Mouse (Mus musculus) embryonic facial prominence, embryonic 14.5 days (tissue): ENCODE measurements at regions not wholly inside any gene's neighbourhood (a gene's known extent, or its start where the extent isn't known, plus 50 kb on each side); places are given as distances from the start of the nearest gene placed in this dataset.
A peak's percentile ranks its signal among the peaks of the same experiment; 100 is the strongest.

Experiments
- ATAC-seq: fragments of 200-750 bp; cut with Nextera tagmentation; 2 replicates; pipeline ENCODE4 v1.8.0; 2017; ENCODE audit warnings: low read depth, moderate number of reproducible peaks, moderate TSS enrichment
- DNase-seq: peaks from one replicate; pipeline ENCODE4 v3.0.0-alpha.2; 2015; ENCODE audit warnings: low spot score
- H3K27ac ChIP-seq: fragments of 300-500 bp; sonication (generic); replicated peaks from 2 replicates; pipeline ENCODE4 v1.5.1; 2014; ENCODE audit warnings: low read depth, mild to moderate bottlenecking, low read length, moderate library complexity
- H3K27me3 ChIP-seq: fragments of 300-500 bp; sonication (generic); replicated peaks from 2 replicates; pipeline ENCODE4 v1.6.1; 2014; ENCODE audit warnings: low read length; ENCODE audit not compliant: control insufficient read depth, insufficient read depth
- H3K36me3 ChIP-seq: fragments of 300-500 bp; sonication (generic); 2 replicates; pipeline ENCODE4 v1.6.1; 2014; ENCODE audit warnings: low read length, mixed read lengths; ENCODE audit not compliant: control insufficient read depth, insufficient read depth
- H3K4me1 ChIP-seq: fragments of 300-500 bp; sonication (generic); 2 replicates; pipeline ENCODE4 v1.6.1; 2014; ENCODE audit warnings: antibody characterized with exemption, low read length; ENCODE audit not compliant: control insufficient read depth, insufficient read depth
- H3K4me2 ChIP-seq: fragments of 300-500 bp; sonication (generic); 2 replicates; pipeline ENCODE4 v1.6.1; 2014; ENCODE audit warnings: low read depth, mild to moderate bottlenecking, low read length, moderate library complexity, mixed read lengths
- H3K4me3 ChIP-seq: fragments of 300-500 bp; sonication (generic); 2 replicates; pipeline ENCODE4 v1.5.1; 2014; ENCODE audit warnings: low read depth, mild to moderate bottlenecking, low read length
- H3K9ac ChIP-seq: fragments of 300-500 bp; sonication (generic); 2 replicates; pipeline ENCODE4 v1.6.1; 2014; ENCODE audit warnings: low read depth, mild to moderate bottlenecking, low read length, moderate library complexity, mixed read lengths
- H3K9me3 ChIP-seq: fragments of 300-500 bp; sonication (generic); 2 replicates; pipeline ENCODE4 v1.6.1; 2016; ENCODE audit warnings: low read length; ENCODE audit not compliant: control insufficient read depth
- WGBS: fragments of 180-500 bp; shearing (Covaris S2); extraction: QIAGEN DNeasy Blood & Tissue Kit; methylation state at CpG from one replicate; pipeline ENCODE4 v1.1.7; 2014; 5-methylcytosine and 5-hydroxymethylcytosine counted together

DNA sequence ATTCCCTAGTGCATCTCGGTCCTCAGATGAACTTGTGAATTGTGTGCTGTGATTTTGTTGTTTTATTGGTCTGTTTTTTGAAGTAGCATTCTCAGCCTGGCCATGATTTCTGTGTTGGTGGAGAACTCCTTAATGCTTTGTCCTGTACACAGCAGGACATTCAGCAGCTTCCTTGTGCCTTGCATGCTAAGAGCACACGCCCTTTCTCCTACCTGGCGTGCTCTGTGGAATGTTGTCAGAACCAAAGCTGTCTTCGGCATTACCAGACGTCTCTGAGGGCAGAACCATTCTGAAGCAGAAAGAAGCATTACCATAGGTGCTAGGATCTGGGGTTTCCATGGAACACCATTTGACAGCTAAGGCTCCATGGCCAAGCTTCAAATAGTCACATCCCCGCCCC, 75.0 kb upstream of the Epc2 start:
- H3K4me3 ChIP-seq, result no peak overlapping the region
- DNase-seq, result no peak
- no peaks in the 10 kb centered on the region for H3K9me3 ChIP-seq

DNA sequence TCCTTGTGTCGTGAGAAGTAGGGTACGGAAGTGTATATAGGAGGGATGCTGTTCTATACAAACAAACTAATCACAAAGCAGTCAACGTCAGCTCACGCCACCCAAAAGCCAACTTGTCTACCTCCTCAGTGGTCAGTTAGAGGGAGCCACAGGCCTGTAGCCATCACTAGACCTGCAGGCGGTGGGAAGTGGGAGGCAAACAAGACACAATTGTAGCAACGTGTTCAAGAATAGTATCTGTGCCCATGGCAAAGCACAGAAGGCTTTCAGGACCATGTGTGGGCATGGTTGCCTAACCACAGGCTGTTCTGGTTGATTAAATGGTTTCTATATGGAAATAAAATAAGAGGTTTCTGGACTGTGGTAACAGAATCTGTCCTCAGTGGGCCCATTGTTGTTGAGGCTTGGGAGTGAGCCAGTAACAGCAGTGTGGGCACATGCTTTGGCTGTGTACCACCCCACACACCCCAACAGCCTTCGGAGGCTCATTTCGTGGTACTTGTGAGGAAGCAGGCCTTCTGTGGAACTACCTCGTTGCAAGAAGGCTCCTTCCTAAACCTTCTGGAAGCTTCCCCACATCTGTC, 72.0 kb upstream of the Epc2 start:
- DNase-seq (peak; percentile 45), ATAC-seq (peak; percentile 53; the same call in 1 of the 2 replicates)
- Histone ChIP-seq H3K4me1 (no peaks in the 10 kb centered on the region), H3K36me3 (no peaks in the 10 kb centered on the region), H3K27ac (no peak overlapping the region), H3K9me3 (no peaks in the 10 kb centered on the region), H3K4me3 (no peak overlapping the region), H3K4me2 (no peak overlapping the region), H3K9ac (no peak overlapping the region), H3K27me3 (no peaks in the 10 kb centered on the region)
- 75% methylated on average over 9 of the region's 9 CpGs for WGBS

More for the DNA sequence above, 75.0 kb upstream of the Epc2 start:
- WGBS, result 82% methylated on average over 6 of the region's 6 CpGs
- no peak for ATAC-seq
- Histone ChIP-seq H3K4me2 (no peak overlapping the region), H3K4me1 (no peaks in the 10 kb centered on the region), H3K36me3 (no peaks in the 10 kb centered on the region), H3K27me3 (no peaks in the 10 kb centered on the region), H3K9ac (no peak overlapping the region), H3K27ac (no peak overlapping the region)

DNA sequence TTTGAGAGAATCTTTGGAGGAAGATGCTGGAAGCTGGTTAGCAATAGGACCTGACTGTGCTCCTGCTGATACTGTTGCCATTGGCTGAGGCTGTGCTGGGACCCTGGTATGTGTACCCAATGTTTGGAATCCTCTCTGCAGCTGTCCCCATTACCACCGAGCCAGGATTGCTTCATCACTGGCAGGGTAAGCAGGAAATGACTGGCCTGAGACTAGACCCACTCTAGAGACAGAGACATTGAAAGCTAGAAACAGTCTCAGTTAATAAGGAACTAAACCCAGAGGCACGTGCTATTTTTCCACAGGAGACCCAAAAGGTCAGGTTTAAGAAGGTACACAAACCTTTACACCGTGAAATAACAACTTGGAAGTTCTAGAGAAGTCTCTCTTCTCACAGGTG, 70.3 kb upstream of the Epc2 start:
- H3K4me2 ChIP-seq, result no peak overlapping the region
- ATAC-seq, result no peak
- no peaks in the 10 kb centered on the region for H3K4me1 ChIP-seq
- no peak for DNase-seq
- no peak overlapping the region for H3K27ac ChIP-seq
- H3K4me3 ChIP-seq, result no peak overlapping the region
- no peaks in the 10 kb centered on the region for H3K27me3 ChIP-seq
- 60% methylated on average over 3 of the region's 3 CpGs for WGBS
- no peaks in the 10 kb centered on the region for H3K9me3 ChIP-seq
- no peak overlapping the region for H3K9ac ChIP-seq
- no peaks in the 10 kb centered on the region for H3K36me3 ChIP-seq

DNA sequence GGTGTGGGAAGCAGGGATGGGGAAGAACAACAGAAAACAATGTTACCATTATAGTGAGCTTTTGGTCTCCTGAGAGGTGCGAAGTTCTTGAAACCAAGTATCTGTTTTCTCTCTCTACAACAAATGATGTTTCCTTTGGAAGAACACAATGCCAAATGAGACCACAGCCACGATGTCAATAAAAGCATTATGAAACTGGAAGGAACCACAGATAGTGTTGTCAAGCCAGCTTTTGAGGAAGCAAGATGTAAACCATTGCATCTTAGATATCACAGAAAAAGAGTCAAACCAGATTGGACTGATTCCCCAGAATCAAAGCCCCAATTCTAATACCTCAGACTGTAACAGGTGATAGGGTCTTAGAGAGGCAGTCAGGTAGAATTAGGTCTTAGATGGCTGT, 64.5 kb upstream of the Epc2 start:
- Histone ChIP-seq H3K36me3 (no peaks in the 10 kb centered on the region), H3K4me3 (no peak overlapping the region), H3K27ac (no peak overlapping the region), H3K4me1 (no peaks in the 10 kb centered on the region), H3K9ac (no peak overlapping the region), H3K4me2 (no peak overlapping the region), H3K27me3 (no peaks in the 10 kb centered on the region), H3K9me3 (no peaks in the 10 kb centered on the region)
- 86% methylated on average over 2 of the region's 2 CpGs for WGBS
- ATAC-seq (no peak), DNase-seq (no peak)

DNA sequence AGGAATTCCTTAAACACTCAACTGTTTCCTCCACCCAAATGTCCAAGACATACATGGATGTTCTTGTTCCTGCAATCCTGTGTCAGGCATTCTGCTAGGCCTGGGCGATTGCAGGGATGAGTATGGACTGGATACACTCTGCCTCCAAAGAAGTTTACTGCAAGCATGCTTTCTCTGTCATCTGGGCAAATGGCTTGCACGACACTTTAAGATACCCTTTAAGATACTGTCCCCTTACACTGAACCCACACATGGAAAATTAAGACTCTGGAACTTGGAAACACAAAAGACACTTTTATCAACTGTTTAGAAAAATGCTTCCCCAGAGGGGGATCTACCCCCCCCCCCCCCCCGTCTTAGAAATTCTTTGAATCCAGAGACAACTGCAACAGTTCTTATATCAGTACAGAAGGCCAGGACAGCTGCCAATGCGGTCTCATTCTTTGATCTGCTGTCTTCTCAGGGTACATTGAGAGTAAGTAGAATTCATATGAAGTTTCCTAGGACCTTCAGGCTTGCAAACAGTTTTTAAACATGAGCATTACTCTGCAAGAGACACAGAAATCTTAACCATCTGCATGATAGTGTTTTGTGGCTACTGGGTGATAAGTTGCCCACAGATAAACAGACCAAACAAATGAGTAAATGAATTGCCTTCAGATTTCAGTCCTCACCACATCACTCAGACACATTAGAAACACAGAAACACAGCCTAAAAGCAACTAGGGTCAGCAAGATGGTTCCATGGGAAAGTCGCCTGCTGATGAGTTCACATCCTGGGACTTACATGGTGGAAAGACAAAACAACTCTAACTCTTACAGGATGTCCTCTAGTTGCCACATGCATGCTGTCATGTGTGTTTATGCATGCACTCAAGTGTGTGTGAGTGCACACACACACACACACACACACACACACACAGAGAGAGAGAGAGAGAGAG, 59.7 kb upstream of the Epc2 start:
- H3K4me2 ChIP-seq, result no peak overlapping the region
- ATAC-seq, result no peak
- DNase-seq, result no peak

More for the DNA sequence above, 59.7 kb upstream of the Epc2 start:
- Histone ChIP-seq H3K36me3 (no peaks in the 10 kb centered on the region), H3K27me3 (no peaks in the 10 kb centered on the region), H3K9ac (no peak overlapping the region), H3K27ac (no peak overlapping the region), H3K4me1 (no peaks in the 10 kb centered on the region), H3K4me3 (no peak overlapping the region), H3K9me3 (no peaks in the 10 kb centered on the region)
- 78% methylated on average over 5 of the region's 5 CpGs for WGBS
